Mouse (Mus musculus) C2C12 (cell line): ENCODE data around the gene Dgkb. TPM values are rescaled to one million over a fixed set of nuclear protein-coding genes. Genes with fewer than 3 reads are reported as not detected.

Experiments used
- H3K27me3 ChIP-seq: one replicate; pipeline ENCODE4 v1.6.1; 2011; ENCODE audit not compliant: control insufficient read depth, insufficient read depth, insufficient read length
- H3K36me3 ChIP-seq: one replicate; pipeline ENCODE4 v1.6.1; 2011; ENCODE audit not compliant: control insufficient read depth, insufficient read depth
- H3K4me3 ChIP-seq: one replicate; pipeline ENCODE4 v1.5.1; 2011; ENCODE audit warnings: mild to moderate bottlenecking, control low read depth; ENCODE audit not compliant: poor library complexity, insufficient read depth, severe bottlenecking
- H3K79me2 ChIP-seq: one replicate; pipeline ENCODE4 v1.6.1; 2011; ENCODE audit not compliant: control insufficient read depth, insufficient read depth
- H3K79me3 ChIP-seq: one replicate; pipeline ENCODE4 v1.6.1; 2011; ENCODE audit warnings: low read depth, control low read depth
- H3ac ChIP-seq: one replicate; pipeline ENCODE3; 2011; ENCODE audit warnings: low read depth; ENCODE audit not compliant: control insufficient read depth, insufficient read length
- CEBPB ChIP-seq: IDR thresholded peaks from one replicate; pipeline ENCODE4 v1.6.1; 2011; ENCODE audit warnings: low read depth, mild to moderate bottlenecking, control low read depth, moderate library complexity
- CTCF ChIP-seq: IDR thresholded peaks from one replicate; pipeline ENCODE4 v1.5.1; 2011; ENCODE audit not compliant: control insufficient read depth, insufficient read depth, insufficient read length
- FOSL1 ChIP-seq: IDR thresholded peaks from one replicate; pipeline ENCODE4 v1.8.0; 2011; ENCODE audit warnings: mild to moderate bottlenecking, low read length; ENCODE audit not compliant: poor library complexity, insufficient read depth, severe bottlenecking
- MAX ChIP-seq: IDR thresholded peaks from one replicate; pipeline ENCODE4 v1.6.1; 2011; ENCODE audit warnings: mild to moderate bottlenecking, control low read depth
- MYOD1 ChIP-seq: IDR thresholded peaks from one replicate; pipeline ENCODE4 v1.6.1; 2011; ENCODE audit warnings: low read depth; ENCODE audit not compliant: control insufficient read depth, insufficient read length
- MYOG ChIP-seq: IDR thresholded peaks from one replicate; pipeline ENCODE4 v1.6.1; 2011; ENCODE audit not compliant: control insufficient read depth, insufficient read length; ENCODE audit errors: extremely low read depth
- USF1 ChIP-seq: IDR thresholded peaks from one replicate; pipeline ENCODE4 v1.6.1; 2011; ENCODE audit warnings: low read depth, mild to moderate bottlenecking, control low read depth, moderate library complexity
- polyA plus RNA-seq: library from polyadenylated mRNA; unstranded; fragments of >200 nt; fragmentation: generic; extraction: Trizol; gene quantifications from one replicate; pipeline ENCODE4 v1.2.1, GENCODE M21; 2012; ENCODE audit warnings: missing spikeins

The Dgkb gene
- polyA plus RNA-seq, 1 experiment, result not detected

DNA sequence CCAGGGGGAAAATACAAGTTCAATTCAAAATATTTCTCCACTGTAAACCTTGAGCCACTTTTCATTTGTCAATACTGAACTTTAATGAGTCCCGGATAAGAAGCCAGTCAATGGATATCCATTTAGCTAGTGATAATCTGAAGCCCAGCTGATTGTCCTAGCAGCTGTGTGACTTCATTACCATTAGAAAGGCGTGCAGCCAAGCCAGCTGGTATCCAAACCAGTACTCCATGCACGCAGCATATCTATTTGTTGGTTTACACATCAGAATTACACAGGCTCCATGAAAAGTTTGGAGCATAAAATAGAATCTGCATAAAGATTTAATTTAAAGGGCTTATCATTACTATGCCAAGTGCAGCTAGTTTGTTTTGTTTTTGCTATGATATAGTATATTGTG lies 486.3 kb downstream of the Dgkb start:
- no peak for TF ChIP-seq FOSL1
- no peak for TF ChIP-seq CTCF
- TF ChIP-seq USF1, result no peak
- TF ChIP-seq MYOD1, result no peak
- TF ChIP-seq MAX, result no peak
- TF ChIP-seq CEBPB, result no peak
- TF ChIP-seq MYOG, result no peak
- no peak overlapping the region for H3K4me3 ChIP-seq
- no peaks in the 10 kb centered on the region for H3K36me3 ChIP-seq
- no peak overlapping the region for H3ac ChIP-seq
- H3K79me3 ChIP-seq, result no peaks in the 10 kb centered on the region
- no peaks in the 10 kb centered on the region for H3K27me3 ChIP-seq
- no peaks in the 10 kb centered on the region for H3K79me2 ChIP-seq

DNA sequence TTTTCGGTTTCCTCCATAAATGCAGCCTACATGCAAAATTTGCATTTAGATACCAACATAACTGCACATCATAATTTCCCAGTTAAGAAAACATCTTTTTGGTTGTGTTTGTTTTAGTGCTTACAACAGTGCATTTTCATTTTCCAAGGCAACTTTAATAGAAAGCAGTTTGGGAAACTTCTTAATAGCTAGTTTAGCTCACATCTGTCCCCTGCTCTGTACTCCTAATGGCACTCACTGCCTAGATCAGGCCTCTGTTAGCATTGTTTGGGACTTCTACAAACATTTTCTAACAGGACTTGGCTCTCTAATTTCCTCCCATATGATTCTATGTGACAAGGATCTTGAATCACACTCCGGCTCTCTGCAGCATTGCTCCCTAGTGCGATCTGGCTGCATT lies 486.7 kb downstream of the Dgkb start:
- Histone ChIP-seq H3K4me3 (no peak overlapping the region), H3K36me3 (no peaks in the 10 kb centered on the region), H3ac (no peak overlapping the region), H3K27me3 (no peaks in the 10 kb centered on the region), H3K79me3 (no peaks in the 10 kb centered on the region), H3K79me2 (no peaks in the 10 kb centered on the region)
- TF ChIP-seq MYOG (no peak), CTCF (no peak), MYOD1 (no peak)

DNA sequence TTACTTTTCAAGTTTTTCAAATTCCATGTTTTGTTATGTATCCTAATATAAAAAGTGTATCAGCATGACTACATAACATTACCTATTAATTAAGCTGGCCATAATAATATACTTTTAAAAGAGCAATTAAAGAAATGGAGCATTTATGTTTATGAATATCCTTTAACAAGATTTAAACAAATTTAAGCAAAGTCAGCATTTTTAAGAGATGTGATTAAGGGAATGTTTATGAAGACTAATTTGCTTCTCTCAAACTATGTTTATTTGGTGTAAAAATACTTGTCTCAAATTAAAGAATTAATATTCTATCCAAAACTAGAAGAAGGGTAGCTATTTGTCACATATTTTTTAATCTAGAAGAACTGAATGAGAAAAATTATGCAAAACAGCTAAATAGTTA lies 492.4 kb downstream of the Dgkb start:
- Histone ChIP-seq H3K4me3 (no peak overlapping the region), H3K79me3 (no peaks in the 10 kb centered on the region), H3K27me3 (no peaks in the 10 kb centered on the region), H3ac (no peak overlapping the region), H3K79me2 (no peaks in the 10 kb centered on the region), H3K36me3 (no peaks in the 10 kb centered on the region)
- no peak for TF ChIP-seq MYOG
- TF ChIP-seq CEBPB, result no peak
- TF ChIP-seq FOSL1, result no peak
- TF ChIP-seq MAX, result no peak
- TF ChIP-seq MYOD1, result no peak
- TF ChIP-seq CTCF, result no peak
- TF ChIP-seq USF1, result no peak

DNA sequence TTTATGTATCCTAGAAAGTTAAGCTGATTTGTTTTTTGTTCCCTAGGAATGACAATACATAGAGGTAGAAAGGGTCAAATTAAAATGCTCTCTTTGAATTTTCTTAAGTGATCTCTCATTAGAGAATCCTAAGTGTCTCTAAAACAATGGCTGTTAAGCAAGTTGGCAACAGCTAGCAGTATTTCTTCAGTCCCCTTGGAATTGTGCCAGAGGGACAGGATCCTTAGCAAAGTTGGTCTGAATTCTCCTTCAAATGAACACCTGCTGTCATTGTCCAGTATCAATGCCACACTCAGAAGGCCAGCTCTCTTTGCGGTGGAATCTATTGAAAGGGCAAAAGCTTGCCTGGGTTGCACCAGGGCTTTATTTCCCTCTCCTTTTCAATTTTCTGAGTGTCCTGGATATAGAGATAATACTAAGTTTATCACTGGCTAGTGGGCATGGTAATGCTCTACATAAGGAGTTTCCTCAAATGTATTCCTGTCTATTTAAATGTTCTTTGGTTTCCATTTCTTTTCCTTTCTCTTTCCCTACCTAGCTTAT lies 510.3 kb downstream of the Dgkb start:
- Histone ChIP-seq H3K79me3 (no peaks in the 10 kb centered on the region), H3K4me3 (no peak overlapping the region), H3K79me2 (no peaks in the 10 kb centered on the region), H3ac (no peak overlapping the region), H3K36me3 (no peaks in the 10 kb centered on the region), H3K27me3 (no peaks in the 10 kb centered on the region)
- no peak for TF ChIP-seq CTCF

DNA sequence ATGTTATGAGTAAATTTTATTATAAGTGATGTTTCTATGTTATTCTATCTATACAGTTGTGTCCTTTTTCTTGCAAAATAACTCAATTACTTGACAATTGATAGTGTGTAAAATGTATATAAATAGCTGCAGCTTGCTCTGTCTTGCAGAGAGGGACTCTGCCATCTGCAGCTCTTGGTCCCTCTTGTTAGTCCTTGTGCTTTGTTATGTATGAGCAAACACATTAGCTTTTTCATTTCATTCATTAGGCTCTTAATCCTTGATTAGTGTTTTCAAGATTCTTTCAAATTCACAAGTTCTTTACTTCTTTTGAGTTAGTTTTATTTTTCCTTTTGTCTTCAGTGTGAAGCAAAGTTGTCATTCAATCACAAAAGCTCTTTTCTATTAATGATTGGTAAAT lies 511.3 kb downstream of the Dgkb start:
- Histone ChIP-seq H3K79me2 (no peaks in the 10 kb centered on the region), H3K27me3 (no peaks in the 10 kb centered on the region), H3K4me3 (no peak overlapping the region), H3K36me3 (no peaks in the 10 kb centered on the region), H3ac (no peak overlapping the region), H3K79me3 (no peaks in the 10 kb centered on the region)
- no peak for TF ChIP-seq MYOG
- no peak for TF ChIP-seq CTCF
- TF ChIP-seq MAX, result no peak
- TF ChIP-seq USF1, result no peak
- TF ChIP-seq CEBPB, result no peak
- TF ChIP-seq FOSL1, result no peak
- TF ChIP-seq MYOD1, result no peak

DNA sequence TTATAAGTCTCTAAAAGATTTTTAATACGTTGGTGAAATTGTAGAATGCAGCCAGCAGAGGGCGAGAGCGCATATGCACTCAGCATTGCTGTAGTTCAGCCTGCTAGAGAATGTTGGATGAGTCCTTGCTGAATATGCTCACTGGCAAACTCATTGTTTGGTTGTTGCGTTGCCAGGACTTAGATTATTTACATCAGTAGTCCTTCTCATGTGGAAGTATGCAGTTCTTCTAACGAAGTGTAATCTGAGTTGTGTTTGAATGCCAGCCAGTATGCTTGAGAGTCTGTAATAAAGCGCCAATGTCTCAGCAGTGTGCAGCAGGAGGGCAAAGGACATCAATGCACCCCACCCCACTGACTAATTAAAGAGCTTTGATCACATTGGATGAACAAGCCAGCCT lies 525.1 kb downstream of the Dgkb start:
- Histone ChIP-seq H3K36me3 (no peaks in the 10 kb centered on the region), H3K4me3 (no peak overlapping the region), H3K79me3 (no peaks in the 10 kb centered on the region), H3K27me3 (no peaks in the 10 kb centered on the region), H3K79me2 (no peaks in the 10 kb centered on the region), H3ac (no peak overlapping the region)
- TF ChIP-seq CEBPB, result no peak
- TF ChIP-seq CTCF, result peak; percentile 48
